Mouse (Mus musculus) cerebellum, adult 2 months (tissue): ENCODE measurements around the gene Ift43. TPM values are rescaled to one million over a fixed set of nuclear protein-coding genes. Genes with fewer than 3 reads are reported as not detected.

Source experiments
- DNase-seq, 2 experiments: peaks; one replicate each; pipeline ENCODE4 v3.0.0; 2021
- H3K27ac ChIP-seq: fragments of 200-500 bp; 2 replicates; pipeline ENCODE4 v1.5.1; 2012; ENCODE audit warnings: low read length, control low read depth, inconsistent platforms; ENCODE audit not compliant: insufficient read depth
- H3K27me3 ChIP-seq: fragments of 200-500 bp; 2 replicates; pipeline ENCODE4 v1.6.1; 2012; ENCODE audit warnings: inconsistent platforms, mild to moderate bottlenecking, low read length, moderate library complexity; ENCODE audit not compliant: control insufficient read depth, insufficient read depth
- H3K4me1 ChIP-seq: fragments of 200-500 bp; 2 replicates; pipeline ENCODE4 v1.6.1; 2011; ENCODE audit warnings: low read length; ENCODE audit not compliant: control insufficient read depth, insufficient read depth
- H3K4me3 ChIP-seq: fragments of 200-500 bp; replicated peaks from 2 replicates; pipeline ENCODE3; 2011; ENCODE audit warnings: mild to moderate bottlenecking, low read depth, low read length, control low read depth; ENCODE audit not compliant: insufficient read depth
- CTCF ChIP-seq: fragments of 200-500 bp; IDR thresholded peaks from 2 replicates; pipeline ENCODE4 v1.5.1; 2011; ENCODE audit warnings: low read depth, mild to moderate bottlenecking, control low read depth, low read length, moderate library complexity, borderline replicate concordance; ENCODE audit not compliant: insufficient read depth
- POLR2A ChIP-seq: fragments of 200-500 bp; IDR thresholded peaks from 2 replicates; pipeline ENCODE4 v1.6.1; 2011; ENCODE audit warnings: low read length, control low read depth, borderline replicate concordance; ENCODE audit not compliant: insufficient read depth
- WGBS: fragments of 180-500 bp; shearing (Covaris S2); methylation state at CpG from one replicate; pipeline ENCODE4 v1.1.7; 2018; 5-methylcytosine and 5-hydroxymethylcytosine counted together
- polyA plus RNA-seq: library from polyadenylated mRNA; depleted of rRNA; stranded (reverse); fragments of >200 nt; gene quantifications from 2 replicates; pipeline ENCODE4 v1.2.3, GENCODE M21; 2012

Ift43 gene
- polyA plus RNA-seq, 1 experiment = 34.9 TPM

- DNase-seq = peak; percentile 92 to 96
- no peaks in the 10 kb centered on the region for H3K27me3 ChIP-seq
- peak overlapping the region; percentile 1; the same call in 1 of the 2 replicates for H3K27ac ChIP-seq
- under 1% methylated on average over 31 of the region's 31 CpGs for WGBS
- no peak for TF ChIP-seq POLR2A
- peak; percentile 92 for TF ChIP-seq CTCF
- peaks cover 13% of the 10 kb centered on the region for H3K4me1 ChIP-seq
- peak overlapping the region; percentile 56 for H3K4me3 ChIP-seq
Observed at GRCm38 (mm10) chr12:86079202-86079667, 3.1 kb upstream of the Ift43 start.

- DNase-seq = peak; percentile 41 to 67
- H3K4me3 ChIP-seq = no peak overlapping the region
- no peak overlapping the region for H3K27ac ChIP-seq
- 52% methylated on average over 7 of the region's 7 CpGs for WGBS
- TF ChIP-seq CTCF (no peak), POLR2A (no peak)
- no peaks in the 10 kb centered on the region for H3K27me3 ChIP-seq
- H3K4me1 ChIP-seq = peaks cover 11% of the 10 kb centered on the region
Observed at GRCm38 (mm10) chr12:86085873-86086272, 3.5 kb downstream of the Ift43 start.

GRCm38 (mm10) chr12:86086550-86086949 is 4.2 kb downstream of the Ift43 start:
- no peaks in the 10 kb centered on the region for H3K27me3 ChIP-seq
- TF ChIP-seq CTCF (no peak), POLR2A (no peak)
- no peak overlapping the region for H3K4me3 ChIP-seq
- no peak overlapping the region for H3K27ac ChIP-seq
- peaks cover 14% of the 10 kb centered on the region for H3K4me1 ChIP-seq
- 15% methylated on average over 8 of the region's 8 CpGs for WGBS
- peak; percentile 37 to 74 for DNase-seq

- TF ChIP-seq POLR2A (no peak), CTCF (no peak)
- Histone ChIP-seq H3K27me3 (no peaks in the 10 kb centered on the region), H3K27ac (no peak overlapping the region), H3K4me3 (no peak overlapping the region), H3K4me1 (peaks cover 18% of the 10 kb centered on the region)
- no peak for DNase-seq
- WGBS = 78% methylated on average over 7 of the region's 7 CpGs
Observed at GRCm38 (mm10) chr12:86088042-86088441, 5.7 kb downstream of the Ift43 start.

- Histone ChIP-seq H3K27me3 (no peaks in the 10 kb centered on the region), H3K4me1 (peaks cover 15% of the 10 kb centered on the region), H3K4me3 (no peak overlapping the region), H3K27ac (no peak overlapping the region)
- TF ChIP-seq CTCF (no peak), POLR2A (no peak)
- no peak for DNase-seq
- 95% methylated on average over 4 of the region's 4 CpGs for WGBS
Observed at GRCm38 (mm10) chr12:86090764-86091163, 8.4 kb downstream of the Ift43 start.

GRCm38 (mm10) chr12:86091601-86092132 is 9.3 kb downstream of the Ift43 start:
- peak overlapping the region; percentile 54 for H3K4me3 ChIP-seq
- DNase-seq = peak; percentile 71 to 76
- H3K4me1 ChIP-seq = peaks cover 9% of the 10 kb centered on the region
- WGBS = 5% methylated on average over 18 of the region's 18 CpGs
- no peak for TF ChIP-seq POLR2A
- TF ChIP-seq CTCF = no peak
- H3K27me3 ChIP-seq = no peaks in the 10 kb centered on the region
- peak overlapping the region; percentile 67 for H3K27ac ChIP-seq

GRCm38 (mm10) chr12:86094075-86094474 is 11.7 kb downstream of the Ift43 start:
- WGBS = 98% methylated on average over 4 of the region's 4 CpGs
- H3K27me3 ChIP-seq = no peaks in the 10 kb centered on the region
- H3K4me1 ChIP-seq = peaks cover 6% of the 10 kb centered on the region
- no peak overlapping the region for H3K27ac ChIP-seq
- no peak for DNase-seq
- H3K4me3 ChIP-seq = no peak overlapping the region
- no peak for TF ChIP-seq CTCF
- no peak for TF ChIP-seq POLR2A

- Histone ChIP-seq H3K27ac (no peak overlapping the region), H3K27me3 (no peaks in the 10 kb centered on the region), H3K4me3 (no peak overlapping the region), H3K4me1 (peaks cover 6% of the 10 kb centered on the region)
- no peak for TF ChIP-seq POLR2A
- TF ChIP-seq CTCF = no peak
- 93% methylated on average over 4 of the region's 4 CpGs for WGBS
- DNase-seq = no peak
Observed at GRCm38 (mm10) chr12:86095806-86096205, 13.5 kb downstream of the Ift43 start.
